Mouse (Mus musculus) lung, postnatal 0 days (tissue): ENCODE data around the gene Slc16a7.

Experiments
- CTCF ChIP-seq: IDR thresholded peaks from 2 replicates; pipeline ENCODE4 v1.5.1; 2016; ENCODE audit warnings: antibody characterized with exemption, mild to moderate bottlenecking
- EP300 ChIP-seq: IDR thresholded peaks from 2 replicates; pipeline ENCODE4 v1.6.1; 2016; ENCODE audit warnings: antibody characterized with exemption, mild to moderate bottlenecking, control low read depth

DNA sequence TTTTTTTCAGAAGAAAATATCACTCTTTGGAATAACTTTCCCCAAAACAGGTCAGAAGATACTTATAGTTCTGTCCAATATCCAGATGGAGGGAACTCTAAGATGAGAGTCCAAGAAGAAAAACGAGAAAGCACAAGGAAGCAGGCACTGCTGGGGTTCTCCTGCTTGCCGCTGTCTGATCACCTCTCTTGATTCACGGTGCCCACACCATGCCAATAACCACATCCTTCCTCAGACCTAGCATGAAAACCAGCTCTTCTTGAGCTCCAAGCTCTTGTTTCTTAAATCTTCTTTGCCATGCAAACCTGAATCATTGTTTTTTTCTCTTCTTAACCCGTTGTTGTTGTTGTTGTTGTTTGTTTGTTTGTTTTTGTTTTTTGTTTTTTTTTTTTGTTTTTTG, 10.5 kb upstream of the Slc16a7 start:
- TF ChIP-seq CTCF (no peak), EP300 (no peak)
